Mouse (Mus musculus) intestine, postnatal 0 days (tissue): ENCODE measurements around the gene Tfcp2. TPM values are rescaled to one million over a fixed set of nuclear protein-coding genes. Genes with fewer than 3 reads are reported as not detected.

Source experiments
- ATAC-seq: fragments of 200-750 bp; cut with Nextera tagmentation; 2 replicates; pipeline ENCODE4 v1.8.0; 2017; ENCODE audit warnings: mild to moderate bottlenecking, moderate TSS enrichment, moderate library complexity
- H3K27ac ChIP-seq: fragments of 300-500 bp; sonication (generic); 2 replicates; pipeline ENCODE4 v1.5.1; 2014; ENCODE audit warnings: mild to moderate bottlenecking, low read depth, low read length, moderate library complexity
- H3K27me3 ChIP-seq: fragments of 300-500 bp; sonication (generic); replicated peaks from 2 replicates; pipeline ENCODE4 v1.6.1; 2014; ENCODE audit warnings: low read length, mixed read lengths; ENCODE audit not compliant: control insufficient read depth, insufficient read depth
- H3K36me3 ChIP-seq: fragments of 300-500 bp; sonication (generic); 2 replicates; pipeline ENCODE4 v1.6.1; 2014; ENCODE audit warnings: mild to moderate bottlenecking, moderate library complexity; ENCODE audit not compliant: control insufficient read depth, insufficient read depth
- H3K4me1 ChIP-seq: fragments of 300-500 bp; sonication (generic); replicated peaks from 2 replicates; pipeline ENCODE4 v1.6.1; 2014; ENCODE audit warnings: antibody characterized with exemption, low read length, mixed read lengths; ENCODE audit not compliant: control insufficient read depth, insufficient read depth
- H3K4me2 ChIP-seq: fragments of 300-500 bp; sonication (generic); replicated peaks from 2 replicates; pipeline ENCODE4 v1.6.1; 2014; ENCODE audit warnings: low read depth, mild to moderate bottlenecking, moderate library complexity
- H3K4me3 ChIP-seq: fragments of 300-500 bp; sonication (generic); 2 replicates; pipeline ENCODE4 v1.5.1; 2014; ENCODE audit warnings: low read depth, low read length
- H3K9ac ChIP-seq: fragments of 300-500 bp; sonication (generic); 2 replicates; pipeline ENCODE4 v1.6.1; 2014; ENCODE audit warnings: mild to moderate bottlenecking, low read depth, low read length
- H3K9me3 ChIP-seq: fragments of 300-500 bp; sonication (generic); 2 replicates; pipeline ENCODE4 v1.6.1; 2016; ENCODE audit warnings: mixed run types; ENCODE audit not compliant: control insufficient read depth
- CTCF ChIP-seq: sonication (generic); IDR thresholded peaks from 2 replicates; pipeline ENCODE4 v1.5.1; 2016; ENCODE audit warnings: low read depth, mild to moderate bottlenecking, control low read depth, antibody characterized with exemption, moderate library complexity
- WGBS: fragments of 180-500 bp; shearing (Covaris S2); extraction: QIAGEN DNeasy Blood & Tissue Kit; methylation state at CpG from one replicate; pipeline ENCODE4 v1.1.7; 2014; 5-methylcytosine and 5-hydroxymethylcytosine counted together
- polyA plus RNA-seq: library from polyadenylated mRNA; unstranded; fragments of >200 nt; fragmentation: Nextera tagmentation; extraction: Ambion mirVana; gene quantifications from 2 replicates; pipeline ENCODE4 v1.2.1, GENCODE M21; 2015

Tfcp2 gene
- polyA plus RNA-seq, 1 experiment from 2014 or later, result 8.5 TPM

DNA sequence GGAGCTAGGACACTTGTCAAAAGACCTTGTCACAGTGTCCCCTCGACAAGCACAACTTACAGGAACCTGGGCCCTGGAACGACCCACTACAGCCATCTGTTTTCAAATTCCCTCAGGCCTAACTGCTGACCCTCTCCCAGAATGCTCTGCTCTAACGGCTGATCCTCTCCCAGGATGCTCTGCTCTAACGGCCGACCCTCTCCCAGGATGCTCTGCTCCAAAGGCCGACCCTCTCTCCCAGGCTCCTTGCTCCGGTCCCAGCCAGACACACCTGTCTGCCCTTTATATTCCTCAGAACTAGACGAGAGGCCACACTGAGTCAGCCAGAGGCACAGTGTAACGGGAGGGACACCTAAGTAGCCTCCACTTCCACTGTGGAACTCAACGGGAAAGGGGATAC lies 28.3 kb upstream of the Tfcp2 start:
- no peaks in the 10 kb centered on the region for H3K27me3 ChIP-seq
- TF ChIP-seq CTCF, result no peak
- H3K4me2 ChIP-seq, result no peak overlapping the region
- no peak overlapping the region for H3K9ac ChIP-seq
- H3K4me1 ChIP-seq, result no peaks in the 10 kb centered on the region
- WGBS, result 91% methylated on average over 10 of the region's 10 CpGs
- H3K4me3 ChIP-seq, result no peak overlapping the region
- H3K36me3 ChIP-seq, result no peaks in the 10 kb centered on the region; the same call in 1 of the 2 replicates
- no peak for ATAC-seq
- H3K27ac ChIP-seq, result no peak overlapping the region
- no peaks in the 10 kb centered on the region for H3K9me3 ChIP-seq

DNA sequence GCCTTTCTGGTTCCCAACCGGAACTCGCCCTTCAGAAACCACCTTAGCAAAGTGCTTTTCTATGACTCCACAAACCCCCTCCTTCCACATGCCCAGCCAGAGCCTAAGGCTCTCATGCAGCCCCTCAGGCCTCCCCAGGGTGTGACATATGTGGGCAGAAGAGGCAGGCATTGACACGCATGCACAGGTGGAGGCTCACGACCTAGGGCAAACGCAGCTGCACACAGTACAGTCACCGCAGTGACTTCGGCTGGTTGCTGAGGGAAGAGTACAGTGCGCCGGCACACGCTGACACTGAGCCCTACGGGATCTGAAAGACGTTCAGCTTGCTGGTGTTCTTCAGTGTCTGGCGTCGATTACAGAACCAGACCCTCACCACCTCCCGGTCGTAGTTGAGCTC lies 26.2 kb upstream of the Tfcp2 start:
- ATAC-seq, result no peak
- H3K27ac ChIP-seq, result no peak overlapping the region
- TF ChIP-seq CTCF, result no peak
- no peaks in the 10 kb centered on the region for H3K9me3 ChIP-seq
- H3K4me1 ChIP-seq, result no peaks in the 10 kb centered on the region
- no peaks in the 10 kb centered on the region for H3K27me3 ChIP-seq
- no peaks in the 10 kb centered on the region; the same call in 1 of the 2 replicates for H3K36me3 ChIP-seq
- 86% methylated on average over 16 of the region's 16 CpGs for WGBS
- H3K4me2 ChIP-seq, result no peak overlapping the region
- no peak overlapping the region for H3K4me3 ChIP-seq
- H3K9ac ChIP-seq, result no peak overlapping the region

- Histone ChIP-seq H3K9ac (no peak overlapping the region), H3K27me3 (no peaks in the 10 kb centered on the region), H3K9me3 (no peaks in the 10 kb centered on the region), H3K4me2 (no peak overlapping the region), H3K36me3 (no peaks in the 10 kb centered on the region), H3K4me3 (no peak overlapping the region), H3K27ac (no peak overlapping the region), H3K4me1 (no peaks in the 10 kb centered on the region)
- no peak for TF ChIP-seq CTCF
- 84% methylated on average over 6 of the region's 6 CpGs for WGBS
- no peak for ATAC-seq
These were observed 25.0 kb upstream of the Tfcp2 start for GRCm38 (mm10) chr15:100576810-100577209.

DNA sequence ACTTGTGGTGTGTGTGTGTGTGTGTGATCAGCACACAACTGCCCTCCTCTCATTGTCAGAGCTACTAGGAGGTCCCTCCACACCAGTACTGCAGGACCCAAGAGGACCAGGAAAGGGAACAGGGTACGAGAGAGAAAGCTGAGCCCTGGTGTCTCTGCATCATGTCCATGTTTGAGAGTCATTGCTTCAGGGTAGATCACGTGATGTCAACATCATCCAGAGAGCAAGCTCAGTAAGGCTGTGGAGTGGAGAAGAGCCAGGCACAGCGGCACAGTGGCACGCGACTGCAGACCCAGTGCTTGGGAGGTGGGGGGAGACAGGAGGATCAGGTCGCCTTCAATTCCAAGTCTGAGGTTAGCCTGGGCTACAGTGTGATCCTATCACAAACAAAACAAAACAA lies 24.6 kb upstream of the Tfcp2 start:
- H3K27me3 ChIP-seq, result no peaks in the 10 kb centered on the region
- no peak for ATAC-seq

DNA sequence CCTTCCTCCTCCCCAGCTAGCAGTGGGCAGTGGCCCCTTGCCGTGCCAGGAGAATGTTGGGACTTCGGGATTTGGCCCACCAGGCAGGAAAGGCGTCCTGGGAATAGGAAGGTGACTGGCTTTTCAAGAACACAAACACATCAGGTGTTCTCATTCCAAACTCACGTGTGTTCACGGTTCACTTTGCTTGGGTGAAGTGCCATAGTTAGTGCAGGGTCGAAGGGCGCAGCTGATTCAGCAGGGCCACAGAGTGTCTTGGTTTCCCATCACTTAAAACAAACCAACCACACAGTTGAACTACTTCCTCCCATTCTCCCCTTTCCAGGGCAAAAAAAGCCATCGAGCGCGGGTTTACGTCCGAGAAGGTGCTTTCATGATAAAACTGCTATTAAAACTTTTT lies 23.6 kb upstream of the Tfcp2 start:
- Histone ChIP-seq H3K4me3 (no peak overlapping the region), H3K4me1 (no peaks in the 10 kb centered on the region), H3K36me3 (no peaks in the 10 kb centered on the region), H3K9ac (no peak overlapping the region), H3K9me3 (no peaks in the 10 kb centered on the region), H3K27me3 (no peaks in the 10 kb centered on the region), H3K27ac (no peak overlapping the region), H3K4me2 (no peak overlapping the region)
- TF ChIP-seq CTCF, result no peak
- ATAC-seq, result no peak
- 82% methylated on average over 12 of the region's 12 CpGs for WGBS

More for the DNA sequence above, 24.6 kb upstream of the Tfcp2 start:
- WGBS, result 86% methylated on average over 6 of the region's 6 CpGs
- TF ChIP-seq CTCF, result no peak
- no peak overlapping the region for H3K4me3 ChIP-seq
- H3K4me1 ChIP-seq, result no peaks in the 10 kb centered on the region
- no peak overlapping the region for H3K9ac ChIP-seq
- H3K36me3 ChIP-seq, result no peaks in the 10 kb centered on the region
- no peak overlapping the region for H3K27ac ChIP-seq
- no peak overlapping the region for H3K4me2 ChIP-seq
- H3K9me3 ChIP-seq, result no peaks in the 10 kb centered on the region

DNA sequence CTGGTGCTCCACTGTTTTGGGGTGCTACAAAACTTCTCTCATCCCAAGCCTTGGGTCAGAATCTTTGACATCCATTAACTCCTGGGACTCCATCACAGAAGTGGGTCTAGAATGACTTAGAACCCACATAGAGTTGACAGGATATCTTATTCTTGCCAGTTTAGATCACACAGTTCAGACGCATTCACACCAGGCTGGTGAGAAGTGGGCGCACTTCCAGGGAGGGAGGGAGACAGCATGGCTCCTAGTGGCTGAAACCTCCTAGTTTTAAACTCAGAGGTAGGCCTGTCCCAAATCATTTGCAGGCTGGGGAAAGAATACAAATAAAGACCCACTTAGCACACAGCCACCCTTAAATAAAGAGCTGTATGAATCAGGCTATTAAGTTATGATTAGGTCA lies 22.6 kb upstream of the Tfcp2 start:
- Histone ChIP-seq H3K4me2 (no peak overlapping the region; the same call in 1 of the 2 replicates), H3K4me1 (no peaks in the 10 kb centered on the region), H3K4me3 (no peak overlapping the region), H3K27me3 (no peaks in the 10 kb centered on the region), H3K36me3 (no peaks in the 10 kb centered on the region), H3K27ac (no peak overlapping the region; the same call in 1 of the 2 replicates), H3K9me3 (no peaks in the 10 kb centered on the region), H3K9ac (no peak overlapping the region)
- no peak for ATAC-seq
- WGBS, result 90% methylated on average over 2 of the region's 2 CpGs
- no peak for TF ChIP-seq CTCF

DNA sequence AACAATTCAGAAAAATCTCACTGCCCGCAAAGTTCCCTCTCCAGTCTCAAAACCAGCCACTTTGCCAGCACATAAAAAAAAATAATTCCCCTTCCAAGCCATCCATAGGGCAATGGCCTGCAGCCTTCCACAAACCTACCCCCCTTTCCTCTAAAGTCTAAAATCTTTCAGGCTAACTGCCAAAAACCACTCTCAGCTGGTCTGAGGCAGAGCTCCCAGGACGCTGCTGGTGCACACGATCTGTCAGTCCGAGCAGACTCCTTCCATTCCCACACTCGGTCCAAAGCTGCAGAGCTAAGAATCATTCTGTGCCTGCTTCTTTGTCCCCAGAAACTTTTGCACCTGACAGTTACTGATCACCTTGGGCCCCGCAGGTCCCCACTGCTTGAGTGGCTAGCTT lies 22.1 kb upstream of the Tfcp2 start:
- Histone ChIP-seq H3K36me3 (no peaks in the 10 kb centered on the region), H3K4me3 (no peak overlapping the region), H3K4me2 (no peak overlapping the region; the same call in 1 of the 2 replicates), H3K27me3 (no peaks in the 10 kb centered on the region), H3K27ac (no peak overlapping the region), H3K9ac (no peak overlapping the region), H3K9me3 (no peaks in the 10 kb centered on the region), H3K4me1 (no peaks in the 10 kb centered on the region)
- 51% methylated on average over 6 of the region's 6 CpGs for WGBS
- no peak for TF ChIP-seq CTCF
- no peak for ATAC-seq
